Mouse (Mus musculus) adrenal gland (tissue): ENCODE measurements around the gene Olfr514.

ENCODE experiments used
- intact Hi-C: fragments of 180-260 bp; cut with DNase I; formaldehyde crosslinking; loops from one replicate; pipeline ENCODE4 v1.15.1; 2025
- long read RNA-seq, 2 experiments: library from polyadenylated mRNA; unstranded; transcript quantifications; one replicate each; pipeline ENCODE4 v2.0.0; 2020; ENCODE audit warnings: borderline replicate concordance in 1 of 2; ENCODE audit not compliant: insufficient replicate concordance in 1 of 2

Gene Olfr514
- long read RNA-seq, experiment 1, result 0 reads
- long read RNA-seq, experiment 2, result 0 reads

GRCm38 (mm10) chr7:108825897-108826296 is at the start of gene Olfr514:
Gene Olfr514 (minus strand): TSS chr7:108825997.
- intact Hi-C loops, result no loop called here

- intact Hi-C loops, result no loop called here
These were observed 46.5 kb upstream of the Olfr514 start, which contains the start of gene Olfr517 for GRCm38 (mm10) chr7:108872279-108872678. Gene Olfr517 (minus strand): TSS chr7:108872379.

GRCm38 (mm10) chr7:108850429-108850828 is 24.6 kb upstream of the Olfr514 start, which contains the start of gene Olfr516:
Gene Olfr516 (minus strand): TSS chr7:108850529.
- intact Hi-C loops, result no loop called here

GRCm38 (mm10) chr7:108814593-108815215 is 11.1 kb downstream of the Olfr514 start:
- intact Hi-C loops, result loop anchor here (2.0 to 5.0 kb wide), 2 partner anchors 118 to 214 kb away; partner anchors contain the start of genes Eif3f and Nlrp10

GRCm38 (mm10) chr7:108797205-108797933 is 28.4 kb downstream of the Olfr514 start:
- intact Hi-C loops, result no loop called here
